9 mouse cellular contexts compared by ENCODE assay signal in genomic region chr15:32432927-32433832, GRCm38 (mm10).
DNase-seq lines count a peak whose midpoint lies in the region; ATAC-seq and TF ChIP-seq lines count a peak whose summit lies in the region.
"Had no signal": no experiment of that assay in that cellular context is flagged by ENCODE, and none has a peak within 500 bp of the region (broad histone marks: within the 10 kb centered on the region; RNA-seq: fewer than 3 reads in every experiment).

No protein-coding gene starts in this region.

- DNase-seq in frontal cortex, adult 2 months (ENCODE audit: extremely low spot score in 1 of 2, low spot score in 1 of 2): peak; percentile 19 to 64
- no peak for DNase-seq in frontal cortex, postnatal 25 days (ENCODE audit: low spot score in 2 of 2)
- DNase-seq in neural tube, embryonic 10.5 days (ENCODE audit: extremely low spot score, low spot score): no peak
- peak in 1 of 2 experiments; percentile 28 for DNase-seq in layer of hippocampus, adult 2 months (ENCODE audit: low spot score in 2 of 2)
- DNase-seq in telencephalon, adult 2 months (ENCODE audit: low read depth, low spot score): peak; percentile 83
- no peak for DNase-seq in gastrocnemius, postnatal 14 days
- DNase-seq in retina, embryonic 14.5 days (ENCODE audit: low spot score): no peak

- 70% methylated on average over 13 of the region's 13 CpGs for WGBS in neural tube, embryonic 12.5 days

- no peaks in the 10 kb centered on the region for H3K27me3 ChIP-seq in neural tube, embryonic 12.5 days (replicated peaks)
- H3K27me3 ChIP-seq: liver, embryonic 15.5 days had no signal

- no peaks in the 10 kb centered on the region for H3K36me3 ChIP-seq in neural tube, embryonic 12.5 days
- H3K36me3 ChIP-seq: liver, embryonic 15.5 days had no signal

- H3K9ac ChIP-seq in neural tube, embryonic 12.5 days: no peak overlapping the region
- H3K9ac ChIP-seq: liver, embryonic 15.5 days had no signal

- no peak overlapping the region for H3K27ac ChIP-seq in neural tube, embryonic 12.5 days
- H3K27ac ChIP-seq in layer of hippocampus, adult 2 months: peak overlapping the region; percentile 75
- H3K27ac ChIP-seq: liver, embryonic 15.5 days had no signal

- peak; percentile 37; the same call in 1 of the 2 replicates for ATAC-seq in neural tube, embryonic 12.5 days (ENCODE audit: low FRiP score, low read depth)

- peak; percentile 25; the same call in 1 of the 2 replicates for TF ChIP-seq CTCF in layer of hippocampus, adult 2 months (conservative IDR thresholded peaks at IDR 0.05)

- no peaks in the 10 kb centered on the region for H3K9me3 ChIP-seq in neural tube, embryonic 12.5 days
- H3K9me3 ChIP-seq: liver, embryonic 15.5 days had no signal

- intact Hi-C loops in gastrocnemius, postnatal 14 days (cut with DNase I; ENCODE audit: low total_unique reads): no loop called here

- H3K4me3 ChIP-seq in neural tube, embryonic 12.5 days: no peak overlapping the region
- H3K4me3 ChIP-seq in layer of hippocampus, adult 2 months: peak overlapping the region; percentile 31; the same call in 1 of the 2 replicates
- H3K4me3 ChIP-seq: liver, embryonic 15.5 days had no signal

- H3K4me1 ChIP-seq in neural tube, embryonic 12.5 days: peaks cover 7% of the 10 kb centered on the region; the same call in 1 of the 2 replicates
- H3K4me1 ChIP-seq: liver, embryonic 15.5 days had no signal

- no peak overlapping the region for H3K4me2 ChIP-seq in neural tube, embryonic 12.5 days (replicated peaks)
- H3K4me2 ChIP-seq: liver, embryonic 15.5 days had no signal

Comparison
In these comparisons a context has a peak if more than half of its experiments do, and no peak if none do; other contexts are left out.
1. DNase-seq: peak in frontal cortex, adult 2 months (2 of 2) and telencephalon, adult 2 months (single experiment); none in frontal cortex, postnatal 25 days (0 of 2), neural tube, embryonic 10.5 days (single experiment), gastrocnemius, postnatal 14 days (single experiment) and retina, embryonic 14.5 days (single experiment).